ENCODE assay signal across 12 mouse cellular contexts in genomic region chr11:40600773-40601571, GRCm38 (mm10).
DNase-seq lines count a peak whose midpoint lies in the region; ATAC-seq lines count a peak whose summit lies in the region.
"Had no signal": no experiment of that assay in that cellular context is flagged by ENCODE, and none has a peak within 500 bp of the region (broad histone marks: within the 10 kb centered on the region; RNA-seq: fewer than 3 reads in every experiment).

No protein-coding gene starts in this region.

- no peaks in the 10 kb centered on the region for H3K36me3 ChIP-seq in liver, embryonic 11.5 days (ENCODE audit: control insufficient read depth, insufficient read depth, low read length)
- no peaks in the 10 kb centered on the region for H3K36me3 ChIP-seq in liver, embryonic 12.5 days
- no peaks in the 10 kb centered on the region for H3K36me3 ChIP-seq in forebrain, embryonic 12.5 days (replicated peaks)
- H3K36me3 ChIP-seq in neural tube, embryonic 15.5 days, result no peaks in the 10 kb centered on the region
- H3K36me3 ChIP-seq: heart, embryonic 10.5 days had no signal

- no peak overlapping the region for H3K4me3 ChIP-seq in liver, embryonic 11.5 days (ENCODE audit: low read depth, low read length)
- no peak overlapping the region for H3K4me3 ChIP-seq in liver, embryonic 12.5 days
- no peak overlapping the region for H3K4me3 ChIP-seq in forebrain, embryonic 12.5 days (replicated peaks)
- H3K4me3 ChIP-seq in neural tube, embryonic 15.5 days (replicated peaks), result no peak overlapping the region
- H3K4me3 ChIP-seq: erythroblast, embryonic 14.5 days; heart, embryonic 10.5 days had no signal

- peak overlapping the region; percentile 16; the same call in 1 of the 2 replicates for H3K4me2 ChIP-seq in liver, embryonic 11.5 days
- no peak overlapping the region for H3K4me2 ChIP-seq in liver, embryonic 12.5 days
- peak overlapping the region; percentile 17; the same call in 1 of the 2 replicates for H3K4me2 ChIP-seq in forebrain, embryonic 12.5 days
- peak overlapping the region; percentile 40 for H3K4me2 ChIP-seq in neural tube, embryonic 15.5 days

- H3K9ac ChIP-seq in liver, embryonic 11.5 days (ENCODE audit: low read depth, low read length), result no peak overlapping the region
- no peak overlapping the region for H3K9ac ChIP-seq in liver, embryonic 12.5 days
- H3K9ac ChIP-seq in forebrain, embryonic 12.5 days, result no peak overlapping the region
- no peak overlapping the region; the same call in 1 of the 2 replicates for H3K9ac ChIP-seq in neural tube, embryonic 15.5 days (replicated peaks)

- no peak for DNase-seq in liver, embryonic 11.5 days (ENCODE audit: low spot score)
- peak; percentile 18 for DNase-seq in hindlimb bud, embryonic 11.5 days (ENCODE audit: extremely low spot score, low read depth, low spot score)
- no peak for DNase-seq in adrenal gland, postnatal 36 days
- no peak for DNase-seq in testis, postnatal 14 days (ENCODE audit: low spot score)
- DNase-seq: kidney, adult 8-10 months; thymus, adult 18-20 months had no signal

- no peaks in the 10 kb centered on the region for H3K9me3 ChIP-seq in liver, embryonic 11.5 days (ENCODE audit: control insufficient read depth, low read length)
- H3K9me3 ChIP-seq in liver, embryonic 12.5 days (replicated peaks), result 0 out of 2 replicates have a peak, but pooled peaks cover 3% of the 10 kb centered on the region
- no peaks in the 10 kb centered on the region for H3K9me3 ChIP-seq in forebrain, embryonic 12.5 days
- H3K9me3 ChIP-seq in neural tube, embryonic 15.5 days (replicated peaks), result no peaks in the 10 kb centered on the region
- H3K9me3 ChIP-seq: heart, embryonic 10.5 days had no signal

- H3K4me1 ChIP-seq in liver, embryonic 11.5 days (replicated peaks; ENCODE audit: control insufficient read depth, insufficient read depth, low read length), result no peaks in the 10 kb centered on the region
- H3K4me1 ChIP-seq in liver, embryonic 12.5 days, result peaks cover 6% of the 10 kb centered on the region; the same call in 1 of the 2 replicates
- peaks cover 17% of the 10 kb centered on the region for H3K4me1 ChIP-seq in forebrain, embryonic 12.5 days
- peaks cover 17% of the 10 kb centered on the region for H3K4me1 ChIP-seq in neural tube, embryonic 15.5 days
- H3K4me1 ChIP-seq: heart, embryonic 10.5 days had no signal

- no peak overlapping the region for H3K27ac ChIP-seq in liver, embryonic 11.5 days (ENCODE audit: low read depth, low read length)
- no peak overlapping the region for H3K27ac ChIP-seq in liver, embryonic 12.5 days
- no peak overlapping the region for H3K27ac ChIP-seq in forebrain, embryonic 12.5 days
- H3K27ac ChIP-seq in neural tube, embryonic 15.5 days (replicated peaks), result peak overlapping the region; percentile 56
- H3K27ac ChIP-seq: heart, embryonic 10.5 days had no signal

- WGBS in liver, embryonic 11.5 days, result 17% methylated on average over 11 of the region's 11 CpGs
- WGBS in liver, embryonic 12.5 days (ENCODE audit: insufficient replicate concordance), result 11% methylated on average over 11 of the region's 11 CpGs
- 23% methylated on average over 11 of the region's 11 CpGs for WGBS in forebrain, embryonic 12.5 days
- WGBS in neural tube, embryonic 15.5 days, result 11% methylated on average over 11 of the region's 11 CpGs

- no peak for ATAC-seq in liver, embryonic 11.5 days (replicated peaks; ENCODE audit: low FRiP score)
- no peak for ATAC-seq in liver, embryonic 12.5 days
- peak; percentile 40; the same call in 1 of the 2 replicates for ATAC-seq in forebrain, embryonic 12.5 days (ENCODE audit: low FRiP score)
- ATAC-seq in neural tube, embryonic 15.5 days (ENCODE audit: low FRiP score), result peak; percentile 47; the same call in 1 of the 2 replicates
- ATAC-seq in granulocyte monocyte progenitor cell, adult 5-6 weeks (replicated peaks; ENCODE audit: poor library complexity, severe bottlenecking), result no peak

- no peaks in the 10 kb centered on the region for H3K27me3 ChIP-seq in liver, embryonic 11.5 days (replicated peaks; ENCODE audit: control insufficient read depth, insufficient read depth, low read length)
- no peaks in the 10 kb centered on the region for H3K27me3 ChIP-seq in liver, embryonic 12.5 days (replicated peaks)
- H3K27me3 ChIP-seq in forebrain, embryonic 12.5 days, result no peaks in the 10 kb centered on the region
- H3K27me3 ChIP-seq in neural tube, embryonic 15.5 days (replicated peaks), result 0 out of 2 replicates have a peak, but pooled peaks cover 3% of the 10 kb centered on the region

Comparison
In these comparisons a context has a peak if more than half of its experiments do, and no peak if none do; other contexts are left out.
1. ATAC-seq: peak in forebrain, embryonic 12.5 days (single experiment) and neural tube, embryonic 15.5 days (single experiment); none in liver, embryonic 11.5 days (single experiment), liver, embryonic 12.5 days (single experiment) and granulocyte monocyte progenitor cell, adult 5-6 weeks (single experiment).